Mouse (Mus musculus) cortical plate, adult 2 months (tissue): ENCODE results near the gene Efcab2. TPM values are rescaled to one million over a fixed set of nuclear protein-coding genes. Genes with fewer than 3 reads are reported as not detected.

Source experiments
- H3K27ac ChIP-seq: fragments of 200-500 bp; 2 replicates; pipeline ENCODE4 v1.5.1; 2012; ENCODE audit warnings: low read length, control low read depth, inconsistent platforms; ENCODE audit not compliant: insufficient read depth
- H3K4me1 ChIP-seq: fragments of 200-500 bp; 2 replicates; pipeline ENCODE4 v1.6.1; 2011; ENCODE audit warnings: low read length; ENCODE audit not compliant: control insufficient read depth, insufficient read depth
- H3K4me3 ChIP-seq: fragments of 200-500 bp; 2 replicates; pipeline ENCODE4 v1.5.1; 2011; ENCODE audit warnings: mild to moderate bottlenecking, low read length, control low read depth; ENCODE audit not compliant: insufficient read depth
- CTCF ChIP-seq: fragments of 200-500 bp; IDR thresholded peaks from 2 replicates; pipeline ENCODE4 v1.5.1; 2011; ENCODE audit warnings: mild to moderate bottlenecking, control low read depth, low read length; ENCODE audit not compliant: insufficient read depth; ENCODE audit errors: extremely low read depth
- POLR2A ChIP-seq: fragments of 200-500 bp; IDR thresholded peaks from 2 replicates; pipeline ENCODE4 v1.6.1; 2011; ENCODE audit warnings: mild to moderate bottlenecking, low read length, control low read depth; ENCODE audit not compliant: insufficient read depth; ENCODE audit errors: extremely low read depth
- polyA plus RNA-seq: library from polyadenylated mRNA; depleted of rRNA; stranded (reverse); fragments of >200 nt; gene quantifications from 2 replicates; pipeline ENCODE4 v1.2.3, GENCODE M21; 2012

Gene Efcab2
- polyA plus RNA-seq, 1 experiment: 7.0 TPM

DNA sequence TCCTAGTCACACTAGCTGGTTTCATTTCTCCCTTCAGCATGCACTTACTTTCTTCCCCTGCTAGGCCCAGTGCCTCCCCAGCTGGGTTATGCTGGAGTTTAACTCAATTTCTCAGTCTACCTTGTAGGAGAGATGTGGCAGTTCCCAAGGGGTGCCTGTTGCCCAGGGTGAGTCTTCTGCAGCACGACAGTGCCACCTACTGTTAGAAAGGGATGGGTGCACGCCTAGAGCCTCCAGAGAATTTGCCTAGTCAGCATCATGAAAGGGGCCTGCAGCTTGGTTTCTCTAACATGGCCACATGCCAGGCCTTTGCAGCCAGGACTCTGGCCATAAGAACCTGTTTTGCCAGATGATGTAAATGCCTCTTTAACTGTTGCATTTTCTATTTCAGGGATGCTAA, 57.8 kb downstream of the Efcab2 start:
- H3K4me3 ChIP-seq: no peak overlapping the region
- peak; percentile 97 for TF ChIP-seq CTCF
- no peak for TF ChIP-seq POLR2A
- no peak overlapping the region for H3K27ac ChIP-seq
- H3K4me1 ChIP-seq: no peaks in the 10 kb centered on the region

DNA sequence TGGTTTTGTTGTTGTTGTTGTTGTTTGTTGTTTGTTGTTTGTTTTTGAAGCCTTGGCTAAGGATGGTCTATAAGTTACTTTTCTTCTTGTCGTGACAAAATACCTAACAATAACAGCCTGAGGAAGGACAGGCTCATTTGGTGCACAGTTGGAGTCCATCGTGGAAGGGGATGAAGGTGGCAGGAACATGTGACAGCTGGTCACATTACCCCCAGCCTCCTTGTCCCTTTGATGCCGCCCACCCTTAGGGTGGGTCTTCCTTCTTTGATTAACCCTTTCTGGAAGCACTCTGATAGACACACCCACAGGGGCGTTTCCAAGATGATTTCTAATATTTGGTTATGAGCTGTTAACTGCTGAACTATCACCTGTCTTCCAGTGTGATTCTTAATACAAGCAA, 58.3 kb downstream of the Efcab2 start:
- no peak overlapping the region for H3K4me3 ChIP-seq
- H3K4me1 ChIP-seq: no peaks in the 10 kb centered on the region
- H3K27ac ChIP-seq: no peak overlapping the region
- no peak for TF ChIP-seq CTCF

DNA sequence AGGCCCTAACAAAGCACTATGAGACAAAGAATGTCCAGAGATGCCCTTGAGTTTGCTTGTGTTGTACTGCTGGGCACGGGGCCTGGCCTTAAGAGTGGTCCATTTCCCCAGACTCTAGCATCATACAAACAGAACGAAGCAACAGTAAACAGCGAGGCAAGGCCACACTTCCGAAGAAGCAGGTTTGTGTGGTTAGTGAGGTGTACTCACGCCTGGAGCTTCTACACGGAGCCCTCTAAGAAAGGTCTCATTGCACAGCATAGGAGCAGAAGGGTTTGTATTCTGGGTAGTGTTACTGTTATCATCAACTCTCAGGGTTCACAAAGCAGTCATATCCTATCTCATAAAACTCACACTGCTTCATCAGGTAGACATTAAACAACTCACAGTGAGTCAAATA, 61.7 kb downstream of the Efcab2 start:
- Histone ChIP-seq H3K27ac (no peak overlapping the region), H3K4me1 (no peaks in the 10 kb centered on the region), H3K4me3 (no peak overlapping the region)
- TF ChIP-seq CTCF (no peak), POLR2A (no peak)

DNA sequence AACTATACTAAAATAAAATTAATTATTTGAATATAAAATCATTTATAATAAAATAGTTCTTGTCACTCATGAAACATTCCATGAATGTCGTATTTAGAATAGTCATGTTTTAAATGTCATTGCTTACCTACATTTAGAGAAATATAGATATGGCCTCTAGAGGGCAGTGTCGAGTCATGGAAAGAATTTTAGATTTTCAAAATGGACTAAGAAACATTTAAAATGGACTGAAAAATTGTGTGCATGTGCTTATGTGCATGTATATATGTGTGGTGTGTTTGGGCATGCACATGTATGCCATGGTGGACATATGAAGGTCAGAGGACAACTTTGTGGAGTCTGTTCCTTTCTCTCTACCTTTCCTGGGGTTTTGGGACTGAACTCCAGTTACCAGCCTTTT, 62.4 kb downstream of the Efcab2 start:
- no peak overlapping the region for H3K27ac ChIP-seq
- TF ChIP-seq CTCF (no peak), POLR2A (no peak)
- no peaks in the 10 kb centered on the region for H3K4me1 ChIP-seq
- H3K4me3 ChIP-seq: no peak overlapping the region

DNA sequence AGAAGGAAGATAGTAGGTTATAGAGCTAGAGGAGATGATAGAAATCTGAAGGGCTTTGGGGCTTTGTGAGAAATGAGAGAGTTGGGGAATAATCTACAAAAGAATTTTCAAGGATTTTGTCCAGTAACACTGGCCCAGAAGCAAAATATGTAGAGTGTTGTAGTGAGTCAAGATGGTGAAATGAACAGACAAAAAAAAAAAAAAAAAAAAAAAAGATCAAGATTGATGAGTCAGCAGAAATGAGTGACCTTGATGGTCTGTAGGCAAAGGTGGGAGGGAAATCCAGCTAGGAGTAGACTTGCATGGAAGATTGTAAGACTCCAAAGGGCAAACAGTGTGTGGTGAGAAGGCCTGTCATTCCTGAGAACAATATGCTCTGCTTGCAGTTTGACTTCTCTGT, 78.0 kb downstream of the Efcab2 start:
- H3K4me3 ChIP-seq: no peak overlapping the region
- H3K4me1 ChIP-seq: peaks cover 2% of the 10 kb centered on the region
- H3K27ac ChIP-seq: no peak overlapping the region
- TF ChIP-seq CTCF (no peak), POLR2A (no peak)

DNA sequence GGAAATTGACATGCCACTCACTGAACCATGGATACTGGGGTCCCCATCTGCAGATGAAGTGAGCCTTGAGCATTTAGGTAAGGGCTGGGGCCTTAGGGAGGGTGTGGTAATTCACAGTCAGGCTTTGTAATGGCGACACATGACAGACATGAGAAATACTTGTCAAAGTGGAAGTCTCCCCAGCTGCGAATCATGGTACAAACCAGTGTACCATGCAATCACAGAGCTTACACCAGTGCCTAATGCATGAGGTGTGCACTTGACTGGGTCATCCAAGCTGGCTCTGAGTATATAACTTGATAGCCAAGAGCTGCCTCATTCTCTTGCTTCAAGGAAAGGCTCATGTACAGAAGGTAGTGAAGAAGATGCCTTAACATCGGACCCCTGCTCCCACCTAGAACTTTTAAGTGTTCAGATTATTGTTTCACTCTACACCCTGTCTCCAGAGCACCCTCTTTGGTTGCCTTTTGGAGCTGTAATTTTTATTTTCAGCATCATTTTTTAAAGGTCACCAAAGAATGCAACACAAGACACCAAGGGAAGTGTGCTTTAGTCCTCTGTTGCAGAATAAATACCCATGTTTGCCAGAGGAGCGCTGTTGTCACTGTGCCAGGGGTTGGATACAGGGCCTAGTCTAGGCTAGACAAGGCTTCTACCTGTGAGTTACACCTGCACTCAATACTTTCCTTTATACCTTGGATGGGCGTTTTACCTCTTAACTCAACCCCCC, 79.4 kb downstream of the Efcab2 start:
- H3K4me3 ChIP-seq: no peak overlapping the region
- no peak overlapping the region for H3K27ac ChIP-seq
- H3K4me1 ChIP-seq: peaks cover 2% of the 10 kb centered on the region
- TF ChIP-seq POLR2A (no peak), CTCF (no peak)

DNA sequence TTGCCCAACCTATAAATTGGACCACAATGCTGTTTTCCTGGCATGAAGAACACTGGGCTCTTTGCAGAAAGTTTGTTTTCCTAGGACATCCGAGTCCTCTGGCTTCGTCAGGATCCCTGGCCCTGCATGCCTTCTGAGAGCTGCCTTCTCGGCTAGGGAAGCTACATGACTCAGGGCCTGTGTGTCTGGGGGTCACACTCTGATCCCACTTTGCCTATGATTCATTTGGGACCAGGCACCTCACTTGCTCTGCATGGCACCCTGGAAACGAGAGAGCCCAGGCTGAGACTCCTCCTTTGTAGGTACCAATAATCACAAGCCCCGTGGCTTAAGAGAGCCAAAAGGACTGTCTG, 80.0 kb downstream of the Efcab2 start:
- no peak for TF ChIP-seq POLR2A
- Histone ChIP-seq H3K4me1 (peaks cover 2% of the 10 kb centered on the region), H3K27ac (no peak overlapping the region), H3K4me3 (no peak overlapping the region)

DNA sequence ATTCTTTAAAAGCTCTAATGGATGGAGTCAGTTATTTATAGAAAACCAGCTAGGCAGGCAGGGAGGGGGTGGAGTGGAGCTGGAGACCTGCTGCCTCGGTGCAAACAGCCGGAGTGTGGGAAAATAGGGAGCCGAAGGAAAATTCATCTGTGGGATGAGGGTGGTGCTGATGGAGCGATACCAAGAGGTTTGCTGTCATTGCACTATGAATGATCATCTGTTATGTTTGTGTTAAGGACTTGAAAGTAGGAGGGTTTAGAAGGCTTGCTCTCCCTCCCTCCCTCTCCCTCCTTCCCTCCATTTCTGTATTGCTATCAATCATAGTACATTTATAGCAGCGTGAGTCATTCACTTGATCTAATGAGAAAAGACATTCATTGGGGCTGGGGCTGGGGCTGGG, 80.9 kb downstream of the Efcab2 start:
- H3K27ac ChIP-seq: no peak overlapping the region

DNA sequence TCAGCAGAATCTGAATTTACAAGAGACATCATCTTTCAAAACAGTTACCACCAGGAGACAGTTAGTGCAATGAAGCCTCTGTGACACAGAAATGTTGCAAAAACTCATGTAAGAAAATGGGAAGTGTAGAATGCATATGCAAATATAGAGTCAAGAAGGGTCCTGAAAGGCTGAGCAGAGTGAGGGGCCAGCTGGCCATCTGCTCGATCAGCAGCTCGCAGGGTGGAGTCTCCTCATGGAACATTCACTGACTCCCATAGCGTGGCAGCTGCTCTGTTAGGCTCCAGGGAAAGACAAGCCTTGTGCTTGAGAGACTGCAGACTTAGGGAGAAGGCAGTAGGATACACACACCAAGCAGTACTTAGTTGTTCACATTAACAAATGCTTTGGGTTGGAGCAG, 83.2 kb downstream of the Efcab2 start:
- peaks cover 2% of the 10 kb centered on the region for H3K4me1 ChIP-seq
- no peak overlapping the region for H3K4me3 ChIP-seq
- TF ChIP-seq POLR2A: no peak
- TF ChIP-seq CTCF: no peak
- H3K27ac ChIP-seq: no peak overlapping the region

More for the DNA sequence above, 80.9 kb downstream of the Efcab2 start:
- TF ChIP-seq CTCF (no peak), POLR2A (no peak)
- peaks cover 2% of the 10 kb centered on the region for H3K4me1 ChIP-seq
- H3K4me3 ChIP-seq: no peak overlapping the region

DNA sequence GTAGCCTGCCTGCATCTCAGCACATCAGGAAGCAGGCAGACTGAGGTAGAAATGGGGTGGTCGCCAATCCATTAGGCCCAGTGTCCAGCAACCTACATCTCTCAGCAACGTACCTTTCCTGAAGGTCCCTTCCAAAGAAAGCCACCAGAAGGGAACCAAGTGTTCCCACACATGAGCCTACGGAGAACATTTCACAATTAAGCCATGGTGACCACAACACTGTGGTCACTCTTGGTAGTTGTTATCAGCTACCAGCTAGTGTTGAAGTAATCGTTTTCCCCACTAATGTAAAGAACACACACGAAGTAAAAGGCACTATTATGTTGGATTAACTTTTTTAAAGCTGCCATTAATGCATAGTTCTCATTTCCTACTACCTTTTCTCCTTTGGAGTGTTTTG, 85.8 kb downstream of the Efcab2 start:
- TF ChIP-seq POLR2A (no peak), CTCF (no peak)
- Histone ChIP-seq H3K27ac (no peak overlapping the region), H3K4me3 (no peak overlapping the region), H3K4me1 (no peaks in the 10 kb centered on the region)
